Mouse (Mus musculus) erythroid progenitor cell, adult 5-6 weeks (primary cell): Measurements from ENCODE around the gene Lrrc46. TPM values are rescaled to one million over a fixed set of nuclear protein-coding genes. Genes with fewer than 3 reads are reported as not detected.

Experiments used
- ATAC-seq: replicated peaks from 2 replicates; pipeline ENCODE4 v1.8.0; 2016; ENCODE audit warnings: moderate number of reproducible peaks, mild to moderate bottlenecking, moderate TSS enrichment, inconsistent platforms; ENCODE audit not compliant: poor library complexity, low FRiP score, severe bottlenecking
- total RNA-seq, 2 experiments: library from RNA; stranded (forward) in 1 of 2; stranded (reverse) in 1 of 2; fragments of 150-400 nt in 1 of 2; fragments of 186-747, 209-891 nt in 1 of 2; gene quantifications; 2 replicates each; pipeline versions ENCODE4 v1.2.3 to v1.2.4; 2015 to 2017; ENCODE audit warnings: low replicate concordance in 2 of 2

Gene Lrrc46
- total RNA-seq, 2 experiments from 2014 or later: not detected

GRCm38 (mm10) chr11:97018583-97019344, 22.4 kb downstream of the Lrrc46 start:
- no peak for ATAC-seq

GRCm38 (mm10) chr11:97017696-97018582, 23.3 kb downstream of the Lrrc46 start:
- no peak for ATAC-seq

GRCm38 (mm10) chr11:97013121-97013670, 28.0 kb downstream of the Lrrc46 start, which contains the start of gene Sp6:
Gene Sp6, plus strand, starts transcription at chr11:97013394.
- ATAC-seq: no peak

- ATAC-seq: no peak
Observed at GRCm38 (mm10) chr11:97009198-97009790, 31.9 kb downstream of the Lrrc46 start.

- ATAC-seq: no peak
Observed at GRCm38 (mm10) chr11:97007093-97007794, 34.0 kb downstream of the Lrrc46 start.

GRCm38 (mm10) chr11:97003170-97003569, 38.0 kb downstream of the Lrrc46 start:
- no peak for ATAC-seq

- no peak for ATAC-seq
Observed at GRCm38 (mm10) chr11:96997380-96997956, 43.7 kb downstream of the Lrrc46 start.

- no peak for ATAC-seq
Observed at GRCm38 (mm10) chr11:96996773-96997379, 44.3 kb downstream of the Lrrc46 start.

- no peak for ATAC-seq
Observed at GRCm38 (mm10) chr11:96995836-96996772, 45.1 kb downstream of the Lrrc46 start.

GRCm38 (mm10) chr11:96995031-96995430, 46.2 kb downstream of the Lrrc46 start:
- ATAC-seq: no peak

GRCm38 (mm10) chr11:96992722-96993311, 48.4 kb downstream of the Lrrc46 start:
- ATAC-seq: no peak

- ATAC-seq: no peak
Observed at GRCm38 (mm10) chr11:96991501-96991900, 49.7 kb downstream of the Lrrc46 start.

GRCm38 (mm10) chr11:96987873-96988655, 53.1 kb downstream of the Lrrc46 start:
- ATAC-seq: no peak

GRCm38 (mm10) chr11:96986463-96986862, 54.7 kb downstream of the Lrrc46 start:
- no peak for ATAC-seq

GRCm38 (mm10) chr11:96984903-96985302, 56.3 kb downstream of the Lrrc46 start:
- no peak for ATAC-seq
